27 mouse cellular contexts compared by ENCODE assay signal in the genomic region with DNA sequence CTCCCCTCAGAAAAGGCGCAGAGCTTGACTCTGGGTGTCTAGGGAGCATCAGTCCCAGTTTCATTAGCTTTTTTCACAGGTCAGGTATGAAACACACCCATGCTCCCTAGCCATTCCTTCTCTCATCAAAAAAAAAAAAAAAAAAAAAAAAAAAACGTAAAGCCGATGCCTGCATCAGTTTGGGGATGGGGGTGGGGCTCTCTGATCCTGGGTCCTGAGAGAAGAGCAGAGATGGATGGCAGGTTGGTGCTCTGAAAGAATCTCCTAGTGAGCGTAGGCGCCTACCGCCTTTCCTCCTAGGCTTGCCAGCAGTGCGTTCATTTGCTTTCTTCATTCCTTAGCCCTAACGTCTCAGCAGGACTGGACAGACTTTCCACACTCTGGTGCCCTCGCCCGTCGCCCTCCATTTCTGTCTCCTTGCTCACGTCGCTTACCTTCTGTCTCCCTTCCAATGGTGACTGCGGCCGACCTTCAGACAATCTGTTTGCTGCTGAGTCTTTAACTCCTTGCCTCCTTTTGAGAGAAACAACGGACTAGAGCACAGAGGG.
DNase-seq lines count a peak whose midpoint lies in the region; ATAC-seq and TF ChIP-seq lines count a peak whose summit lies in the region.
"Had no signal": no experiment of that assay in that cellular context is flagged by ENCODE, and none has a peak within 500 bp of the region (broad histone marks: within the 10 kb centered on the region; RNA-seq: fewer than 3 reads in every experiment).

No protein-coding gene starts in this region.

- no peaks in the 10 kb centered on the region for H3K27me3 ChIP-seq in hindbrain, embryonic 15.5 days
- no peaks in the 10 kb centered on the region for H3K27me3 ChIP-seq in hindbrain, embryonic 13.5 days
- H3K27me3 ChIP-seq: embryonic facial prominence, embryonic 12.5 days; heart, embryonic 13.5 days; limb, embryonic 13.5 days; neural tube, embryonic 13.5 days had no signal

- 43% methylated on average over 16 of the region's 16 CpGs for WGBS in hindbrain, embryonic 15.5 days
- WGBS in hindbrain, embryonic 13.5 days = 46% methylated on average over 16 of the region's 16 CpGs

- in situ Hi-C loops in ES-E14 (cut with MboI; ENCODE audit: low sequenced_read_pairs in 2 of 2, unreplicated experiment in 2 of 2) = no loop called here

- H3K4me3 ChIP-seq in hindbrain, embryonic 15.5 days = no peak overlapping the region
- no peak overlapping the region for H3K4me3 ChIP-seq in hindbrain, embryonic 13.5 days
- no peak overlapping the region for H3K4me3 ChIP-seq in ES-E14 (ENCODE audit: insufficient read depth in 1 of 2, low read depth in 1 of 2, low read length in 2 of 2, poor library complexity in 1 of 2, severe bottlenecking in 1 of 2)
- H3K4me3 ChIP-seq: embryonic facial prominence, embryonic 12.5 days; heart, adult 2 months; heart, embryonic 13.5 days; limb, embryonic 13.5 days; neural tube, embryonic 13.5 days had no signal

- 0 out of 2 replicates have a peak, but pooled peaks have one; percentile 27 for ATAC-seq in hindbrain, embryonic 15.5 days (ENCODE audit: low FRiP score, low read depth)
- ATAC-seq in hindbrain, embryonic 13.5 days (ENCODE audit: low FRiP score) = no peak
- ATAC-seq: CD4-positive, CD25-positive, alpha-beta regulatory T cell, adult 4 months; forebrain, embryonic 14.5 days; inflammation-experienced regulatory T-cells, adult 6 months had no signal

- no peak for DNase-seq in ES-E14 (ENCODE audit: low read depth, low spot score)
- DNase-seq in cerebellum, adult 8-10 months = peak; percentile 4
- DNase-seq in cerebellum, postnatal 25 days = peak; percentile 29 to 56
- DNase-seq in gastrocnemius, adult 8-10 months (ENCODE audit: low spot score in 2 of 2) = no peak
- DNase-seq in heart, adult 18-20 months = no peak
- DNase-seq: adrenal gland, postnatal 25 days; embryo, embryonic 11 days; gastrocnemius, postnatal 25 days; heart, adult 2 months; heart, postnatal 10 days; kidney, adult 11 months; kidney, postnatal 14 days; layer of hippocampus, adult 9-11 months; lung, postnatal 36 days; thymus, adult 2 months; thymus, postnatal 36 days had no signal

- H3K9ac ChIP-seq in hindbrain, embryonic 15.5 days = no peak overlapping the region
- no peak overlapping the region for H3K9ac ChIP-seq in hindbrain, embryonic 13.5 days
- no peak overlapping the region for H3K9ac ChIP-seq in ES-E14 (ENCODE audit: insufficient read depth, low read depth, low read length, poor library complexity, severe bottlenecking)
- H3K9ac ChIP-seq: embryonic facial prominence, embryonic 12.5 days; heart, embryonic 13.5 days; limb, embryonic 13.5 days; neural tube, embryonic 13.5 days had no signal

- 0 out of 2 replicates have a peak, but pooled peaks cover 4% of the 10 kb centered on the region for H3K4me1 ChIP-seq in hindbrain, embryonic 15.5 days (replicated peaks)
- H3K4me1 ChIP-seq in hindbrain, embryonic 13.5 days (replicated peaks) = 0 out of 2 replicates have a peak, but pooled peaks cover 6% of the 10 kb centered on the region
- H3K4me1 ChIP-seq in ES-E14 (ENCODE audit: control insufficient read depth in 2 of 2, insufficient read depth in 2 of 2, low read length in 2 of 2, poor library complexity in 1 of 2) = peaks cover 0 to 8% of the 10 kb centered on the region in 2 experiments; a peak in 2 of 4 replicates
- H3K4me1 ChIP-seq: embryonic facial prominence, embryonic 12.5 days; heart, embryonic 13.5 days; limb, embryonic 13.5 days had no signal

- H3K36me3 ChIP-seq in hindbrain, embryonic 15.5 days = no peaks in the 10 kb centered on the region
- no peaks in the 10 kb centered on the region for H3K36me3 ChIP-seq in hindbrain, embryonic 13.5 days
- H3K36me3 ChIP-seq in ES-E14 (ENCODE audit: control insufficient read depth, insufficient read depth, low read length, poor library complexity, severe bottlenecking) = no peaks in the 10 kb centered on the region
- H3K36me3 ChIP-seq: embryonic facial prominence, embryonic 12.5 days; heart, embryonic 13.5 days; limb, embryonic 13.5 days; neural tube, embryonic 13.5 days had no signal

- H3K4me2 ChIP-seq in hindbrain, embryonic 15.5 days = peak overlapping the region; percentile 24
- no peak overlapping the region for H3K4me2 ChIP-seq in hindbrain, embryonic 13.5 days
- H3K4me2 ChIP-seq: embryonic facial prominence, embryonic 12.5 days; heart, embryonic 13.5 days; limb, embryonic 13.5 days; liver, embryonic 11.5 days; midbrain, embryonic 11.5 days; neural tube, embryonic 13.5 days had no signal

- no peaks in the 10 kb centered on the region for H3K9me3 ChIP-seq in hindbrain, embryonic 15.5 days
- no peaks in the 10 kb centered on the region for H3K9me3 ChIP-seq in hindbrain, embryonic 13.5 days
- no peaks in the 10 kb centered on the region for H3K9me3 ChIP-seq in ES-E14 (ENCODE audit: control insufficient read depth, insufficient read depth, low read depth, low read length)
- H3K9me3 ChIP-seq: embryonic facial prominence, embryonic 12.5 days; heart, embryonic 13.5 days; limb, embryonic 13.5 days; neural tube, embryonic 13.5 days had no signal

- no peak overlapping the region for H3K27ac ChIP-seq in hindbrain, embryonic 15.5 days (replicated peaks)
- H3K27ac ChIP-seq in hindbrain, embryonic 13.5 days = no peak overlapping the region
- H3K27ac ChIP-seq in ES-E14 (ENCODE audit: insufficient read depth, low read depth, low read length, poor library complexity, severe bottlenecking) = peak overlapping the region; percentile 19; the same call in 1 of the 2 replicates
- H3K27ac ChIP-seq: embryonic facial prominence, embryonic 12.5 days; heart, adult 2 months; heart, embryonic 13.5 days; limb, embryonic 13.5 days; neural tube, embryonic 13.5 days had no signal

TF ChIP-seq in ES-E14, 5 proteins besides CTCF, POLR2A, EP300 and RAD21:
- peak; percentile 58; the same call in 1 of the 2 replicates for TF ChIP-seq ZNF384 (IDR thresholded peaks at IDR 0.05; ENCODE audit: low read depth, low read length)
- TF ChIP-seq MAFK (IDR thresholded peaks at IDR 0.05; ENCODE audit: insufficient read depth, low read depth, low read length) = no peak
TF ChIP-seq in ES-E14: peak in this region for 1.

Comparison
In these comparisons a context has a peak if more than half of its experiments do, and no peak if none do; other contexts are left out.
1. DNase-seq: peak in cerebellum, adult 8-10 months (single experiment) and cerebellum, postnatal 25 days (2 of 2); none in ES-E14 (single experiment), gastrocnemius, adult 8-10 months (0 of 2) and heart, adult 18-20 months (0 of 2).